Mouse (Mus musculus) erythroblast, embryonic 14.5 days (primary cell): ENCODE data around the gene Kti12. TPM values are rescaled to one million over a fixed set of nuclear protein-coding genes. Genes with fewer than 3 reads are reported as not detected.

Experiments used
- H3K27me3 ChIP-seq: 2 replicates; pipeline ENCODE4 v1.6.1; 2012; ENCODE audit warnings: inconsistent platforms; ENCODE audit not compliant: control insufficient read depth
- H3K36me3 ChIP-seq: 2 replicates; pipeline ENCODE4 v1.6.1; 2012; ENCODE audit warnings: mild to moderate bottlenecking, inconsistent platforms; ENCODE audit not compliant: control insufficient read depth
- H3K4me1 ChIP-seq: 2 replicates; pipeline ENCODE4 v1.6.1; 2012; ENCODE audit warnings: inconsistent platforms; ENCODE audit not compliant: control insufficient read depth
- H3K4me3 ChIP-seq: replicated peaks from 2 replicates; pipeline ENCODE3; 2012; ENCODE audit warnings: moderate library complexity, mild to moderate bottlenecking, inconsistent platforms
- H3K9me3 ChIP-seq: 2 replicates; pipeline ENCODE4 v1.6.1; 2012; ENCODE audit warnings: low read length, inconsistent platforms, mixed read lengths; ENCODE audit not compliant: control insufficient read depth
- GATA1 ChIP-seq: IDR thresholded peaks from 2 replicates; pipeline ENCODE4 v1.6.1; 2012; ENCODE audit warnings: low read length, inconsistent platforms, mixed read lengths
- TAL1 ChIP-seq: IDR thresholded peaks from 3 replicates; pipeline ENCODE4 v1.6.1; 2012; ENCODE audit warnings: low read length, inconsistent platforms, mixed read lengths
- polyA plus RNA-seq: library from polyadenylated mRNA; stranded (reverse); fragments of >175 nt; gene quantifications from 2 replicates; pipeline ENCODE4 v1.2.3, GENCODE M21; 2012

The Kti12 gene
- polyA plus RNA-seq, result 3.2 and 3.6 TPM in 2 replicates

GRCm38 (mm10) chr4:108847715-108848504 is at the start of gene Kti12:
Gene Kti12 (plus strand): TSS chr4:108847785.
- Histone ChIP-seq H3K36me3 (peaks cover 11% of the 10 kb centered on the region), H3K4me3 (peak within 1 kb of the TSS; percentile 89), H3K27me3 (no peaks in the 10 kb centered on the region), H3K9me3 (no peaks in the 10 kb centered on the region), H3K4me1 (peaks cover 33% of the 10 kb centered on the region)
- TF ChIP-seq GATA1 (no peak), TAL1 (no peak)

GRCm38 (mm10) chr4:108798083-108798830 is 49.3 kb upstream of the Kti12 start:
- Histone ChIP-seq H3K27me3 (no peaks in the 10 kb centered on the region), H3K4me3 (no peak overlapping the region), H3K9me3 (no peaks in the 10 kb centered on the region), H3K4me1 (no peaks in the 10 kb centered on the region), H3K36me3 (no peaks in the 10 kb centered on the region)
- TF ChIP-seq TAL1, result no peak
- no peak for TF ChIP-seq GATA1

- no peaks in the 10 kb centered on the region for H3K36me3 ChIP-seq
- H3K4me3 ChIP-seq, result no peak overlapping the region
- TF ChIP-seq TAL1 (no peak), GATA1 (no peak)
- peaks cover 2% of the 10 kb centered on the region; the same call in 1 of the 2 replicates for H3K27me3 ChIP-seq
- H3K4me1 ChIP-seq, result no peaks in the 10 kb centered on the region
- no peaks in the 10 kb centered on the region for H3K9me3 ChIP-seq
Measured at GRCm38 (mm10) chr4:108803535-108803934, 44.0 kb upstream of the Kti12 start.

- Histone ChIP-seq H3K4me3 (no peak overlapping the region), H3K4me1 (no peaks in the 10 kb centered on the region), H3K9me3 (no peaks in the 10 kb centered on the region), H3K36me3 (peaks cover 6% of the 10 kb centered on the region), H3K27me3 (no peaks in the 10 kb centered on the region)
- no peak for TF ChIP-seq GATA1
- no peak for TF ChIP-seq TAL1
Measured at GRCm38 (mm10) chr4:108811142-108811541, 36.4 kb upstream of the Kti12 start.

- Histone ChIP-seq H3K27me3 (no peaks in the 10 kb centered on the region), H3K36me3 (peaks cover 6% of the 10 kb centered on the region), H3K4me1 (no peaks in the 10 kb centered on the region), H3K4me3 (no peak overlapping the region), H3K9me3 (no peaks in the 10 kb centered on the region)
- TF ChIP-seq TAL1 (no peak), GATA1 (no peak)
Measured at GRCm38 (mm10) chr4:108811550-108811949, 36.0 kb upstream of the Kti12 start.

GRCm38 (mm10) chr4:108825677-108826076 is 21.9 kb upstream of the Kti12 start:
- Histone ChIP-seq H3K4me1 (no peaks in the 10 kb centered on the region), H3K36me3 (peaks cover 90% of the 10 kb centered on the region), H3K9me3 (no peaks in the 10 kb centered on the region), H3K4me3 (no peak overlapping the region), H3K27me3 (no peaks in the 10 kb centered on the region)
- TF ChIP-seq GATA1, result no peak
- TF ChIP-seq TAL1, result no peak

GRCm38 (mm10) chr4:108826096-108826495 is 21.5 kb upstream of the Kti12 start:
- Histone ChIP-seq H3K9me3 (no peaks in the 10 kb centered on the region), H3K36me3 (peaks cover 89% of the 10 kb centered on the region)
- TF ChIP-seq GATA1, result no peak
- no peak for TF ChIP-seq TAL1

GRCm38 (mm10) chr4:108826643-108827042 is 20.9 kb upstream of the Kti12 start:
- Histone ChIP-seq H3K4me1 (peaks cover 4% of the 10 kb centered on the region), H3K27me3 (no peaks in the 10 kb centered on the region), H3K36me3 (peaks cover 84% of the 10 kb centered on the region), H3K4me3 (no peak overlapping the region), H3K9me3 (no peaks in the 10 kb centered on the region)
- no peak for TF ChIP-seq TAL1
- no peak for TF ChIP-seq GATA1

More at GRCm38 (mm10) chr4:108826096-108826495, 21.5 kb upstream of the Kti12 start:
- no peaks in the 10 kb centered on the region; the same call in 1 of the 2 replicates for H3K4me1 ChIP-seq
- no peak overlapping the region for H3K4me3 ChIP-seq
- no peaks in the 10 kb centered on the region for H3K27me3 ChIP-seq

- H3K9me3 ChIP-seq, result no peaks in the 10 kb centered on the region
- peaks cover 35% of the 10 kb centered on the region for H3K4me1 ChIP-seq
- peaks cover 46% of the 10 kb centered on the region for H3K36me3 ChIP-seq
- TF ChIP-seq GATA1, result no peak
- TF ChIP-seq TAL1, result no peak
- H3K4me3 ChIP-seq, result no peak overlapping the region
- H3K27me3 ChIP-seq, result no peaks in the 10 kb centered on the region
Measured at GRCm38 (mm10) chr4:108830698-108831097, 16.9 kb upstream of the Kti12 start.
